Mouse (Mus musculus) embryonic stem cell, embryonic (primary cell): ENCODE results near the gene Lpcat2.

Experiments used
- CTCF ChIA-PET, 4 experiments: fragments of 300-600 bp in 2 of 4; fragments of 350-600 bp in 2 of 4; sonication (Branson Sonifier 250); formaldehyde crosslinking; loops; one replicate each; lab custom pipeline; 2022; ENCODE audit warnings: inconsistent platforms in 2 of 4; lab: Charles Lee
- POLR2A ChIA-PET, 4 experiments: fragments of 300-600 bp in 2 of 4; fragments of 350-600 bp in 2 of 4; sonication (Branson Sonifier 250); formaldehyde crosslinking; loops; one replicate each; lab custom pipeline; 2022; ENCODE audit warnings: antibody characterized with exemption in 4 of 4, inconsistent platforms in 1 of 4; lab: Charles Lee

Gene Lpcat2

DNA sequence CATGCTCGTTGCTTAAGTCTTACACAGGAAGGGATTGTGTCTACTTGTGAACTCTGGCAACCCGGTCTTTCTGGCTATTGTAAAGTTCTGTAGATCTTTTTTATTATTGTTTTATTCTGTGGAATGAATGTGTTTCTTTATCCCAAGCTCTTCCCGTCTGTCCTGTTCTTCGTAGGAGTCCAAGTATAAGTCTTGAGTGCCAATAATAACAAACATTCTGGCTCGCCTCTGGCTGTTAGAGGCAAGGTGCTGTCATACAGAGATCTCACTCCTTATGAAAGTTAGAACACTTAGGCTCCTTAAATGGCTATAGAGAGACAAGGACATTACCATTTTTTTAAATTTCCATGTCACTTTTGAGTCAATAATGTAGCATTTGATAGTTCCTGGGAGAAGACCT lies 41.5 kb downstream of the Lpcat2 start:
- ChIA-PET POLR2A (interaction anchor here in 1 of 4 experiments (0.7 kb wide), 1 partner anchor 76 kb away, joined by 3 read pairs; no protein-coding TSS in a partner anchor), CTCF (interaction anchor here in 2 of 4 experiments (0.6 to 1.3 kb wide), 4 partner anchors 41 to 469 kb away, joined by 4 to 7 read pairs (median 5); no protein-coding TSS in a partner anchor)

DNA sequence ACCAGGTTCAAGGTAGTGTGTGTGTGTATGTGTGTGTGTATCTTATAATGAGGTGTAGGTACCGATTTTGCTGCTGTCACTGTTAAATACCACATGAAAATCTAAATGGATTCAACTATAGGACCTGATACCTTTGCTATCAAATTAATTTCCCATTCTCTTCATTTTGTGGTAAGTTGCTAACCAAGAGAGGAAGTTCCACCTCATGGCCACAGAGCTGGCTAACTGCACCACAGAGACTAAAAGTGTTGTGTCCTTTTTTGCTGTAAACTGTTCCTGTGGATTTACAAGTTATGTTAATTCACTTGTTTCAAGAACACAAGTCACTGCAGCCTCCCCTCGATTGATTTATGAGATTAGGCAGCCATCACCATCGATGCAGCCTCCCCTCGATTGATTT lies 42.7 kb downstream of the Lpcat2 start:
- CTCF ChIA-PET, result no interaction called here
- POLR2A ChIA-PET, result no interaction called here

DNA sequence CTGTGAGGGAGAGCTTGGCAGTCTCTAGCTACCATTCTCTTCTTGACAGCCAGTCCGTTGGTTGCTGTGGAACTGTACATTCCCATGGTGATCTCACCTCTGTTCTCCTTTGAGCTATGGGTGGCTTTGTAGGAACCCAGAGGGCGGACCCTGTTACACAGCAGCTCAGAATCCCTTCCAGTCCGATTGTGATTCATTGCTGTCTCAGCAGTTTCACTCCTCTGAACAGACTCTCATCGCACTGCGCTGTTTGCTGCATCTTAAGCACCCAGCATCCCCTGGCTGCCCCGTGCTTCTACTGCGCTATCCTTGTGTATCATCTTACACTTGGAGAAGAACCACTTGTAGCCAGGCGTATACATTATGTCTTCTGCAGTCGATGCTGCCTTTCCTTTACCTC lies 44.5 kb downstream of the Lpcat2 start:
- ChIA-PET POLR2A (no interaction called here), CTCF (interaction anchor here in 1 of 4 experiments (0.6 kb wide), 1 partner anchor 110 kb away, joined by 4 read pairs; no protein-coding TSS in a partner anchor)

DNA sequence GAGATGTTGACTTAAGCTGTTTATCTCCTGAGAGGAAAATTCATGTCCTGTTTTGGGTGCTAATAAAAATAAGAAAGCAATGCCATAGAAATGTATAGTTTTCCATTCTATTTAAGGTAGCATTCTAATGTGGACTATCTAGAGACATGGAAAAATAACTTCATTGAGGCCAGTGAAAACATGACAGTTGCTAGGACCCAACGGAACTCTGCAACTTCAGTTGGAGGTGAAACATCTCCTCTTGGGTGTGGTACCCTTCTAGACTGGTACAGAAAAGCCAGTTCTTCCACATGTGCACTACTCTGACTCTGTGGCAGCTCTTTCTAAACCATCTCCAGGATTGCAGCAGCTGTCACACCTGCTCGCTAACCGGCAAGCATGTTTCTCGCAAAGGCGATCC lies 46.0 kb downstream of the Lpcat2 start, which contains the start of gene Capns2:
Gene Capns2, plus strand, starts transcription at position 301 of the 400 bp plus-strand sequence.
- CTCF ChIA-PET, result no interaction called here

DNA sequence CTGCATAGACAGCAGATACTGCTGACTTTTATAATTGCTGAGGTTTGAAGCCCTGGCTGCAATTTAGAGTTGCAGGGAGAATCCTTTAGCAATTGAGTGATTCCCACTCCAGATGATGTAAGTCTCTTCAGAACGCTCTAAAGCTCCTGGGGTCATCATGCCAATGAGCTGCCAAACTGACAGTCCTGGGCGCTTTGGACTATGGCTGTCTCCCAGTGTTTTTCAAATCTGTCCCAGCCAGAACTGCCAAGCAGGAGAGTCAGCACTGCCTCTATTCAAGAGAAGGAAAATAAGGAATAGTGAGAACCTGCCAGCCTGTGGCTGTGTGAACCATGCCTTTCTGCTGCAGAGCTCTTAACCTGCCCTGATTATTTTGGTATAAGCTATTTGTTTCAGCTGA lies 47.8 kb downstream of the Lpcat2 start:
- CTCF ChIA-PET, result no interaction called here
- POLR2A ChIA-PET, result interaction anchor here in 1 of 4 experiments (0.6 kb wide), 1 partner anchor 25 kb away, joined by 3 read pairs; no protein-coding TSS in a partner anchor

More for the DNA sequence above, 46.0 kb downstream of the Lpcat2 start, which contains the start of gene Capns2:
- POLR2A ChIA-PET, result interaction anchor here in 1 of 4 experiments (1.8 kb wide), 1 partner anchor 25 kb away, joined by 5 read pairs; no protein-coding TSS in a partner anchor

DNA sequence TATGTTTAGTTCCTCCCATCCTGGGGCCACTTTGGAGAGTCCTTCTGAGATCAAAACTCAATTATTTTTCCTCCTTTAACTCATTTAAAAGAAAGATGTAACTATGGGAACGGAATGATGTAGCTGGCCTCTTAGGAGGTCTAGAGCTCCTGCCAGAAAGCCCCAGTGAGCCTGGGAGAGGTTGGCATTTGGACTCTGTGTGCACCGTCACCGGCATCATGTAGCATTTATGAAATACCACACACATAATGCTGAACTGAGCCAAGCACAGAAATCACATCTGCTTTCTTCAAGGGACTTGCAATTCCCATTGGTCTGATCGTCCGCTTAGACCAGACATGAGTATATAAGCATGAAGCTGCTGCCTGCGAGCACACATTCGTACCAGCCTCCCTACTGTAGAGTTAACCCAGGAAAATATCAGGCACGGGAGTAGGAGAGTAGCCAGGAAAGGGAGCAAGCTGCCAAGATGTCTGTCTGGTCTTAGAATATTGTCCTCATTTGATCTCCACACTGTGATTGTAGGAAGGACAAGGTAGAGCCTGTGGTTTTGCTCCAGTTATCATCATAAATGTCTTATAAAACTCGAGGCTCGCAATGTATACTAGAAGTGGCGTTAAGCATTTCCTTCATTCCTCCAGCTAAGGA lies 48.5 kb downstream of the Lpcat2 start:
- CTCF ChIA-PET, result no interaction called here
- POLR2A ChIA-PET, result interaction anchor here in 1 of 4 experiments (0.6 kb wide), 1 partner anchor 78 kb away, joined by 3 read pairs; no protein-coding TSS in a partner anchor

DNA sequence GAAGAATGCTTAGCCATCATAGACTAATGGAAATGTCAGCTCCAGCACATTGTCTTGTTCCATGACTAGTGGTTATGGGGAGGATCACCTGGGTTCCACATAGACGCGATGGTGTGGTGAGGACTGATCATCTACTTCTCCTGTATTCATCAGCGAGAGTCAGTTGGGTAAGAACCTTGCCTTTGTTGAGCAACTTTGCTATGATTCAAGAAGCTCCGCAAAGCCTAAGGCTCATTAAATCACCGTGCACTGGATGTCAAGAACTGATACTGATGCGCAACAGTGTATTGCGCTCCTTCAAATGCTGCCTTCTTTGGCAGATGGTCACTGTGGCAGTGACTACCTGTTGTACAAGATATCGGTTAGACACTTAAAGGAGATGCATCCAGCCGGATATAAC lies 51.4 kb downstream of the Lpcat2 start:
- CTCF ChIA-PET, result no interaction called here

DNA sequence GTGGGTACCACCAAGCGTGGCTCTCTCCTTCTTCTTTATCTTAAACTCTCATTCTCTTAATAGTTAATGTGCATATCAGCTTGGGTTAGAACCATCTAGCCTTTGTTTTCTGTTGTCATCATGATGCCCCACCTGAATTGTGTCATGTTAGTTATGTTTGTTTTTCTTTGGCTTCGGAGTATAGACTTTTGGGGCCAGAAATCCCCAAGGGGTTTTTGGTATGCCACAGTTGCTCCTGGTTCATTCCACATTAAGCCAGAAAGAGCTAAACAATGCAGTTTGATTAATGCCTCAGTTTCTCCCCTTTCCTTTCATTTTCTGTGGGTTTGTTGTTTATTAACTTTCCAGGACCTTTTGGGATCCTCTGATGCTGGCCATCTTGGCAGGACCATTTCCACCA lies 53.3 kb downstream of the Lpcat2 start:
- POLR2A ChIA-PET, result no interaction called here
- CTCF ChIA-PET, result no interaction called here

More for the DNA sequence above, 51.4 kb downstream of the Lpcat2 start:
- POLR2A ChIA-PET, result no interaction called here

DNA sequence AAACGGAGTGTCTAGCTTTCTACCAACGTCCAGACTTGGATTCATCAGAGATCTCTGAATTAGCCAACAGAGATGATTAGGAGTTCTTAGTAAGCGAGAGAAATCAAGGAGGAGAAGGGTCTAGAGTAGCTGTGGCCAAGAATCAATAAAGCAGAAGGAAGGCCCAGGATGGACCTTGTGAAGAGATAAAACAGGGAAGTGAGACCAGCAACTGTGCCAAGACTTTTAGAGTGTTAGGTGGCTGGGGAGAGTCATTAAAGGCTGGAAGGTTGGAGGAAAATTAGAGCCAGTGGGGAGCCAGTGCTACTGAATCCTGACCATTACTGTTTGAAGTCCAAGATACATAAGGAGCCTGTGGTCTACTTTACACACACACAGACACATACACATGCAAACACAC lies 56.3 kb downstream of the Lpcat2 start:
- POLR2A ChIA-PET, result no interaction called here
- CTCF ChIA-PET, result no interaction called here

DNA sequence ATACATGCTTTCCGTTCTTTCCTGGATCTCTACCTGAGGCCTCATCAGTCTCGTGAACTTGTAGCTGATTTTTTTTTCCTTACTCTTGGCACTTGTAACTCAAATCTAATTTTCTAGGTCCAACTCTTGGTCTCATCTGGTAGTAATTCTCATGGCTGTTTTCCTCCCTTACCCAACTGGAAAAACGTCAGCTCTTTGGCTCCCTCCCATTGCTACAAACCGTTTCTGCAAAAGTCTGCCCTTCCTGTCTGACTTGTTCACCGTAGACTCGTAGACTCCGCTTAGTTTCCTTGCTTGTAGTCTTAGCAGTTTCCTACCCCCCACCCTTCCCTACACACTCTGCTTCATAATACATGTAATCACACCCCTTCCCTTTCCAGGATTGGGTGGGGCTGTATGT lies 58.3 kb downstream of the Lpcat2 start:
- CTCF ChIA-PET, result no interaction called here
- POLR2A ChIA-PET, result no interaction called here

DNA sequence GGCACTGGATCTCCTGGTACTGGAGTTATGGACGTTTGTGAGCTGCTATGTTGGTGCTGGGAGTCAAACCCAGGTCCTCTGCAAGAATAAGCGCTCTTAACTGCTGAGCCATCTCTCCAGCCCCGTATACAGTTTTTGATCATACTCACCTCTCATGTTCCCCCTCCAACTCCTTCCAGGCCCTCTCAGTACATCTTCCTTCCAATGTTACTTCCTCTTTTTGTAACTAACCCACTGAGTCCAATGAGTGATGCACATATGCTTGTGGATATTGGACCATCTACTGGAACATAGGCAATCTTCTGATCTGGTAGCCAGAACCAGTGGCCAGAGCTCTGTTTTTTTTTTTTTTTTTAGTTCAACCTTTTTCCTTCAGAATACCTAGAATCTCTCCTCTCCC lies 60.9 kb downstream of the Lpcat2 start:
- ChIA-PET POLR2A (no interaction called here), CTCF (no interaction called here)

DNA sequence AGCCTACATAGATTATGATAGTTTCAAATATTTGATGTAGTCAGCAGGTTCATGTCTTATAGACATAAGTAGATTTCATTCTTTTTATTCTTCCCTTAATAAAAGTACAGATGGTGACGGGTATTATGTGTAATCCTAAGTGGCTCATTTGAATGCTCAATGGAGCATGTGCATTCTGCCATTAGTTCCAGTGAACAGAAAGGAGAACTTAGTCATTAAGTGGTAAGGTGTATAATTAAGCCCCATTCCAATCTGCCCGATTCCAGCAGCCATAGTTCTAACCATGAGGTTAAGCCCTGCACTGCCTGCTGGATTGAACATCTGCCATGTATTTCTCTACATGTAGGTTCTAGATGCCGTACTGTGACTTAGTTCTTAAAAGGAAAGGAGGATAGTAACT lies 66.6 kb downstream of the Lpcat2 start:
- ChIA-PET POLR2A (interaction anchor here in 1 of 4 experiments (0.6 kb wide), 1 partner anchor 77 kb away, joined by 4 read pairs; no protein-coding TSS in a partner anchor), CTCF (no interaction called here)

DNA sequence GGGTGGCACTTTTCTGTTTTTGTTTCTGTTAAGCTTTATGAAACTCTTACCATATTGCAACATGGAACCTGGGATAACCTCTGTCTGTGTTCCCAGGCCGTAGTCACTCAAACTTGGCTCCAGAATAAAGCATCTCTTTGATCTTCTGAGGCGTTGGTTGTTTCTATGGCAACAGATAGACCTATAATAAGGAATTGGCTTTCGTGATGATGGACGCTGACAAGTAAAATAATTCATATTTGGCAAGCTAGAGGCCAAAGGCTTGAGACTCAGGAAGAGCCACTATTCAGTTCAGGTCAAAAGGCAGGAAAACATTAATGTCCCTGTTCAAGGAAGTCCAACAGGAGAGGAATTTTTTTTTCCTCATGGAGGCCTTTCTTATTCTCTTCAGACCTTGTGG lies 73.8 kb downstream of the Lpcat2 start:
- ChIA-PET POLR2A (no interaction called here), CTCF (interaction anchor here in 1 of 4 experiments (0.6 to 1.1 kb wide), 2 partner anchors 63 to 71 kb away, joined by 3 to 4 read pairs; no protein-coding TSS in a partner anchor)

DNA sequence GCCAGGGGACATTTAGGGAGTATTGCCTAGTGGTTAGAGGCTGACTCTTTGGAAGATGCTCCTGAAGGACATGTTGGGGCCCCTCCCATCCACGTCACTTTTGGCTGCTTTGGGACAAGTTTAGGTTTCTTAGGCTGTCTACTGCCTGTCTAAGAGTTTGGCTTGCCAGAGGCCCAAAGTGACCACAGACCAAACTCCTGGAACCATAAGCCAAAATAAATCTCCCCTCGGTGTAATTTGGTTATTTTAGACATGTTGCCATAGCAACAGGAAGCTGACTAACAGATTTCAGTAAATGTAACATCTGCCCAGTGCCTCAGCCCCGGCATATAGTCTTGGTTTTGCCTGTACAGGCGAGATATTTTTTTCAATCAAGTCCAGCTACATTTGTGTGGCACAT lies 82.9 kb downstream of the Lpcat2 start:
- POLR2A ChIA-PET, result no interaction called here

DNA sequence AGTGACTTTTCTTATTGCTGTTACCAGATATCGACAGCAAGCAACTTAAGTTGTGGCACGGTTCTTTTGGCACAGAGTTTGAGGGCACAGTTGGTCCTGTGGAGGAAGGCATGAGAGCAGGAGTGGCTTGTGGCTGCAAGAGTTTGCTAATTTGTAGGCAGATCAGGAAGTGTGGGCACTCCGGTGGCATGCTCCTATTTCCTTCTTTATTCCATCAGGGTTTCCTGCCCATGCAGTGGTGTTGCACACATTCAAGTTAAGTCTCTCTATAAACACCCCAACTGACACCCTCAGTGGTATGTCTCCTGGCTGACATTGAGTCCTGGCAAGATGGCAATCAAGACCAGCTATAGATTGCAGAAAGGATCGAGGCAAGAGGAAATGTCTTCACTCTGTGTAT lies 93.9 kb downstream of the Lpcat2 start:
- ChIA-PET POLR2A (no interaction called here), CTCF (no interaction called here)

More for the DNA sequence above, 82.9 kb downstream of the Lpcat2 start:
- CTCF ChIA-PET, result interaction anchor here in 1 of 4 experiments (0.6 kb wide), 1 partner anchor 557 kb away, joined by 3 read pairs; no protein-coding TSS in a partner anchor

DNA sequence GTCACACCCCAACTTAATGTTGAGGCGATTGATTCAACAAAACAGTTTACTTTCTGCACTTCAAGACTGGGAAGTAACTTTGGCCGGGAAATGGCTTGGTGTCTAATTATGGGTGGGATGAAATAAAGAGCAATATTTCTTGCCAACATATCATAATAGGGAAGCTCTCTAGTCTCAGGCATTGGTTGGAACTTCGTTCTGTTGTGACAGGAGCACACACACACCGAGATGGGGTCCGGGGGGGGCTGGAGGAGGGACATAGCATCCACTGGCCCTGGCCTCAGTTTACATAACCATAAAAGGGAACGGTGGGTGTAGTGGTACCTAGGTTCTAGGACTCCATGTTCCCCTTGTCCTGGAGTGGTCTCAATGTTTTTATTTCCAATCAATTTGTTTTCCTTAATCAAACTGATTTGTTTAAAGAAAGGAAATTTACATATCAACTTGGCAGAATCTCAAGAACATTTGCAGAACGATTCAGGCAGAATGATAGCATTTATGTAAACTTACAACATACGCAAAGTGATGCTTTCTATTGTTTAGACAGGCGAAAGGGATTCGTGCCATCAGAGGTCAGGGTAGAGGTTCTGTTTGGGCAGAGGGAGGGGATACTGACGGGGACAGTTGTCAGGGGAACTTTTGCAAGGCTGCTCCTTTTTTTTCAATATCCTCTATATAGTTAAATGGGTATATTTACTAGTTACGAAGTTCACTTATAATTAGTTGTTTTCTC lies 95.7 kb downstream of the Lpcat2 start:
- ChIA-PET CTCF (no interaction called here), POLR2A (interaction anchor here in 1 of 4 experiments (0.6 kb wide), 1 partner anchor 1708 kb away, joined by 3 read pairs; no protein-coding TSS in a partner anchor)

DNA sequence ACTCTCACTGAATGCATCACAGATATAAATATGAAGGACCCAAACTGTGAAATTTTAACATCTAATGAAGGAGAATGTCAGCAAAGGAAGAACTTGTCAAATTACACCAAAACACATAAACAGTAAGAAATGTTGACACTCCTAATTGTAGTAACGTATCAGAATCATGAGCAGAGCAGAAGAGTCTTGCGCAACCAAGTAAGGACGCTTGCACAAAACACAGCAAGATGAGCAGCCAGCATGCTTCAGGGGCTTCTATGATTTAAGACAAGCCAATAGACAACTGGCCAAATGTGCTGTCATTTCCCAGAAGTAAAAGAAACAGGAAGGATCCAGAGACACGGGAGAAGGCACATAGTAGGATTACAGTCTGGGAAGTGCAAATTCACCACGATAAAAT lies 98.9 kb downstream of the Lpcat2 start:
- ChIA-PET CTCF (no interaction called here), POLR2A (no interaction called here)

DNA sequence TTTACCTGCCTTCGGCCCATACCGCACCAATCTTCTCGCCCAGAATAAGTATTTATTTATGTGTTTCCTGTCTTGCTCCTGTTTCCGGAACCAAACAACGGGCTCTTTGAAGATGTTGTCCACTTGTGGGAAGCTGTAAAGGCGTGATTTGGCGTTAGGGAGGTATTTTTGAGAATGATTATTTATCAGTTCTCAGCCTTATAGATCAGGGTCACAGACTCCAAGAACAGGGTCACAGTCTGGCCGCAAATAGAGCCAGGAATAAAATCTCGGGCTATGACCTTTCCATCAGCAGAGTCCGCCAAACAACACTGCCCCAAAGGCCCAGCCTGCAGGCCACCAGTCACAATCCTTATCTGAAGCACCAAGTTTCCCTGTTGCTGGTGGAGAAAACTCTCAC lies 104.6 kb downstream of the Lpcat2 start, which contains the start of gene Slc6a2:
Gene Slc6a2, plus strand, starts transcription at position 301 of the 400 bp plus-strand sequence.
- CTCF ChIA-PET, result no interaction called here
- POLR2A ChIA-PET, result no interaction called here

DNA sequence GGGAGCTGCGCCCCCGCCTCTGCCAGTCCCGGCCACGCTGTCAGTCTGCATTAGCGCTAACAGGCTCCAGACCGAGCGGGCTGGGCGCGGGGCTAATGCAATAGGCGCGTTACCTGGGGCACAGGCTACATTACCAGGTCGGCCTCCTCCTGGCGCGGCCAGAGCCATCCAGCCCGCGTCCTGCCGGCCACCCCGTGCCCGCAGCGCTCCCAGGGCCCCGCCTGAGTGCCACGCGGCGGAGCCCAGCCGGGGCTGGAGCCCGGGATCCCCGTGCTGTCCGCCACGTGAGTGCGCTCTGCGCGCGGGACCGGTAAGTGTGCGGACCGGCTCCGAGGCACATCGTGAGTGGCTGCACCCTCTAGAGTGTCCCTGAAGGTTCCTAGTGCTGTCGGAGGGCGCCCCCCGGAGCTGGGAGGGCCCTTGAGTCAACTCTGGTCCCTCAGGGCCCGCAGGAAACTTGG lies 105.3 kb downstream of the Lpcat2 start:
- CTCF ChIA-PET, result no interaction called here
- POLR2A ChIA-PET, result no interaction called here

DNA sequence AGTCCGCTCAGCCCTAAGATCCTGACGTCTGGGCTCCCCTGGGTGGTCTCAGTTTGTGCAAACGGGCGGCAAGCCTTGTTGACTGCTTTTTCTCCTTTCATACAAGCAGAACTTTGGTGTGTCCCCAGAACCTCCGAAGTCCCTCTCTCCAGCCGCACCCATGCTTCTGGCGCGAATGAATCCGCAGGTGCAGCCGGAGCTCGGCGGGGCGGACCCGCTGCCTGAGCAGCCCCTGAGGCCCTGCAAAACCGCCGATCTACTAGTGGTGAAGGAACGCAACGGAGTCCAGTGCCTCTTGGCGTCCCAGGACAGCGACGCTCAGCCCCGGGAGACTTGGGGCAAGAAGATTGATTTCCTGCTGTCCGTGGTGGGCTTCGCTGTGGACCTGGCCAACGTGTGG lies 105.9 kb downstream of the Lpcat2 start:
- POLR2A ChIA-PET, result no interaction called here
- CTCF ChIA-PET, result no interaction called here
